Mouse (Mus musculus) left cerebral cortex, postnatal 10 days (tissue): Measurements from ENCODE around the gene A930002H24Rik. TPM values are rescaled to one million over a fixed set of nuclear protein-coding genes. Genes with fewer than 3 reads are reported as not detected.

Experiments used
- DNase-seq, 2 experiments: peaks; one replicate each; pipeline ENCODE4 v3.0.0; 2021 to 2022; ENCODE audit warnings: low spot score in 2 of 2, mixed read lengths in 1 of 2; ENCODE audit errors: extremely low spot score in 1 of 2
- intact Hi-C: fragments of 180-260 bp; cut with DNase I; formaldehyde crosslinking; loops from one replicate; pipeline ENCODE4 v1.15.1; 2025
- total RNA-seq, 2 experiments: library from RNA; stranded (reverse); gene quantifications; 2 replicates each; pipeline ENCODE4 v1.2.3; 2021

The A930002H24Rik gene
- total RNA-seq, 2 experiments from 2014 or later, result not detected

DNA sequence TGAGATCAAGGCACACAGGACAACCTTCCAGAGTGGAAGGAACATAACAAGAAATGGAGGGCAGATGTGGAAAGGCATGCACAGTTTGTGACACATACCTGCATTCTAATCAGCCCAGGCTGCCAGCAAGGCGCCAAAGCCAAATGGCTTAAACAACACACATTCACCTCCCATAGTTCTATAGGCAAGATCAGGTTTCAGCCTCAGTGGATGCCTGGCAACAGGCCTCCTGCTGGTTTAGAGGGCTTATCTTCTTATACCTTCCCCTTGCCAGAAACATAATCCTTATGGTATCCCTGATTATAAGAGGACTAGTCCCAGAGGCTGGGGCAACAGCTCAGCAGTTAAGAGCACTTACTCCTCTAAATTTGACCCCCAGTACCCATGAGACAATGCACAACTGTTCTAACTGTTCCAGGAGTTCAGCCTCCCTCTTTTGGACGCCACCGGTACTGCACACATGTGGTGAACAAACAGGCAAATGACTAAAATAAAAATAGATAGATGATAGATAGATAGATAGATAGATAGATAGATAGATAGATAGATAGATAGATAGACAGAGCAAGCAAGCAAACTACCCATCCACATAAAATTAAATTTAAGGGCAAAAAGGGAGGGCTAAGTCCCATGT lies 23.8 kb downstream of the A930002H24Rik start:
- intact Hi-C loops, result no loop called here
- no peak for DNase-seq

DNA sequence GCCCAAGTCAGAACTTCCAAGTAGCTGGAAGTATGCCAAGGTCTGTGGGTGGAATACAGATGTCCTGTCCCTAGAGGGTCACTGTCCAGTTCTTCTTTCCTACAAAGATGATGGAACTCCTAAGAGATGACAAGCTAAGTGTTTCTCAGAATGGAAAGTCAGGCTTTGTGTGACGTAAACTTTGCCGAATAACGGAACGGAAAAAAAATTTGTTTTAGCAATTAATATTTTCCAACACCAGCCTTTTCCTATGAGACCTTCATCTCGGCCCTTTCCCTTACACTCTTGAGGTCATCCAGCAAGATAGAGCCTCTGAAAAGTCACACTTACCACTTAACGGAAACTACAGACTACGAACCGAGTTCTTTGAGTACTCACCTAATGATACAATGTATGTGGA lies 25.4 kb downstream of the A930002H24Rik start:
- intact Hi-C loops, result no loop called here
- DNase-seq, result no peak

DNA sequence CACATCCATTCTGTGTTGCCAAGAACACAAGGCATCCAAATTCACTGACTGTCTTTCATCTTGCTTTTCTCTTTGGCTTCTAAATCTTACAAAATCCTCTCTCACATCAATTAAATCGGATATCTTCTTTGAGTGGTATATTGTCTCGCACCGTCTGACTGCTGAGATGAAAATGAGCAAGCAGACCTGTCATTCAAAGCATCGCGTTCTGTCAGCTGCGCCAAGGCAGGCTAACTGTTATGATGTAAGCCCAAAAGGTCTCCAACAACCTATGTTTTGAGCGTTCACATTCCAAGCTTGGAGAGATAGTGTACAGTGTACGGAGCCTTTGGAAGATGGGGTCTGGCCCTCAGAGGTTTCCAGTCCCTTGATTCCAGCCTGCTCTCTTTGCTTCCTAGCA lies 26.9 kb downstream of the A930002H24Rik start:
- intact Hi-C loops, result no loop called here

DNA sequence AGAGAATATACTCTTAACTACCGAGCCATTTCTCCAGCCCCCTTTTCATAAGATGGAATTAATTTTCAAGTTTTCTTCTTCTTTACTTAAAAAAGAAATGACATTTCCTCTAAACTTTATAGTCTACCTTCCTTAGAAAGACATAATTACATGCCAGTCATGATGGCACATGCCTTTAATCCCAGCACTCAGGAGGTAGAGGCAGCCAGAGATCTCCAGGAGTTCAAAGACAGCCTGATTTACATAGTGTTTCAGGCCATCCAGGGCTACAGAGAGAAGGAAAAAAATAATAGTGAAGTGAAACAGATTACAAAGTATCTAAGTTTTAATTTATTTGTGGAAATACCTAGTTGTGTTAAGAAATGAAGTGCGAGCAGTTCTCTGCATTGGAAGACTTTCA lies 27.4 kb downstream of the A930002H24Rik start:
- intact Hi-C loops, result no loop called here
- DNase-seq, result no peak

More for the DNA sequence above, 26.9 kb downstream of the A930002H24Rik start:
- no peak for DNase-seq

DNA sequence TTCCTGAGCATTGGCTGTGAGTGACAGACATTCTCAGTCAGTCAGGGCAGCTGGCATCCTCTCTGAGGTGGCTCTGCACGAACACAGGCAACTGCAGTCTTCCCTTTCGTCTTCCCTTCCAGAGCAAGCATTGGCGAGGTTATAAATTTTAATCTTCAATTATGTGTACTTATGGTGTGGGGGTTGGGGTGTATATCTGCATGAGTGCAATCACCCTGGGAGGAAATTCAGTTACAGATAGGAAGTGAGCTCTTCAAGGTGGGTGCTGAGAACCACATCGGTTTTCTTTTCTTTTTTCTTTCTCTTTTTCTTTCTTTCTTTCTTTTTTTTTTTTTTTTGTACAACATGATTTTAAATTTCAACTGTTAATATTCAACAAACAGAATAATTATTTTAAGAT lies 32.0 kb downstream of the A930002H24Rik start:
- intact Hi-C loops, result no loop called here
- no peak for DNase-seq

DNA sequence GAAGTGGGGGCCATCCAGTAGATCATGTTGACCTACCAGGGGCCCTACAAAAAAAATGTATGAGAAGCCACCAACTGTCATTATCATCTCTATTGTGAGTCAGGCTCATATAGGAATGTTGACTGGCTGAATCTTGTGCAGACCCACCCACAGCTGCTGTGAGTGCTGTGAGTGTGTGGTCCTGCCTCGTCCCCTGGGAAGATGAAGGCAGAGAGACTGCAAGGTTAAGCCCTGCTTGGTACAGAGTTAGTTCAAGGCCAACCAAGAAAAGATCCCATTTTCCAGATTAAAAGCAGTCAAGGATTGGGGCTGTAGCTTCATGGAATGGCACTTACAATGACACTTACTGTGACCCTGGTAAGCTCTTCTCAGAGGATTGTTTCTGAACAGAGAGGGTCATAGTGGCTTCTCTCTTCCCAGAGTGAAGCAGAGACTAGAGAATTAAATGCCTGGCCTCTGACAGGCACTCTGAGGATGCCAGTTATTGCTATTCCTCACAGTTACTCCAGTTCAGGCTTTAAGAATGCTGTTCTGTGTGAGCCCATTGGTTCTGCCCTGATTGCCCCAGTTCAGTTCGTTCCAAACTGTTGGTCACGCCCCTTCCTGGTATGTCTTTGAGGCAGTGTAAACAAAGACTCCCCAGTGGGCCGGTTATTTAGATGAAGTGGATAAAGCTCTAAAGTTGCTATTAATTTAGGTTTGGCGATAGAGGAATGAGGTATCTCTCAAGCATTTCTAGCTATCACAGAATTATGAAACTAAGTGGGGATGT lies 34.8 kb downstream of the A930002H24Rik start:
- no peak for DNase-seq
- intact Hi-C loops, result no loop called here

DNA sequence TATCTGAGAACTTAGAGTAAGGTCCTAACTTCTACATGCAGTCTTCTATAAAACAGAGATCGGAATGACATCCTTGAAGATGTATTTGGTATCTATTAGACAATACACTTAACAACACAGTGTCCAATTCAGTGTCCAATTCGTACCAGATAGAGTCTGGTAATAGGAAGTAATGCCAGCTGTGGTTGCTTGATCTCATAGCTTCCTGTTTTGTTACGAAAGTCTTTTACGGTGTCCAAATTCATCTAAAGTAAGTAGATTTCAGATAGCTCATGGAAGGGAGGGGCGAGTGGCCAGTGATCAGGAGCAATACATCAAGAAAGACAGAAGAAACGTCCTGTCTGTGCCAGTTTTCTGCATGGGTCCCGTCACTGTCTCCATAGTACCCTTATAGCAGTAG lies 36.8 kb downstream of the A930002H24Rik start:
- intact Hi-C loops, result no loop called here
- DNase-seq, result no peak

DNA sequence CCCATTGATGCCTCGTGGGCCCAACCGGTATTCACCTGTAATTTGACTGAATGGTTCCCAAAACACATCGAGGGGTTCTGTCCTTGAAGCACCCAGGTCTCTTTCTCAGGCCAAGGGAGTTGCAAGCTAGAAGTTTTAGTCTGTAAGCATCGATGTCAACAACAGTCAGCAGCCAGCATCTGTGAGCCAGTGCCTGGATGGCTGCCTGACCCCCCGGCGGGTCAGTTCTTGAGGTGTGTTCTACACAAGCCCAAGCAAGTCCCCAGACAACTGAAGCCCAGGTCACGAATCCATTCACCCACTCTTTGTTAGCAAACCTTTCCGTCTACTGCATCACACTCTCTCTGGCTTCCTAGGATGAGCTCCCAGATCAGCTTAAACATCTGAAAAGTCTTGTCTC lies 37.4 kb downstream of the A930002H24Rik start:
- intact Hi-C loops, result no loop called here
- no peak for DNase-seq

DNA sequence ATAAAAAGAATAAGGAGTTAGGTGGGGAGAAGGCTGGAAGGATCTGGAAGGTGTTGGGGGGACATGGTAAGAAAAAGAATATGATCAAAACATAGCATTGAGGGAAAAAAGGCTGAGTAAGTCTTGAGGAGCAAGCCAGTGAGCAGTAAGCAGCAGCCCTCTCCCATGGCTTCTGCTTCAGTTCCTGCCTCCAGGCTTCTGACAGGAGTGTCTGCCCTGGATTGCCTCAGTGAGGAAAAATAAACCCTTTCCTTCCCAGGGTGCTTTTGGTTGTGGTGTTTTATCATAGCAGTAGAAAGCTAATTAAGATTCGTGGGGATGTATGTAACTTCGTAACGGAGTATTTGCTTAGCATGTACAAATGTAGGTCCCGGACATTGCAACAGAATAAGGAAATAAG lies 39.5 kb downstream of the A930002H24Rik start:
- intact Hi-C loops, result no loop called here
- DNase-seq, result no peak

DNA sequence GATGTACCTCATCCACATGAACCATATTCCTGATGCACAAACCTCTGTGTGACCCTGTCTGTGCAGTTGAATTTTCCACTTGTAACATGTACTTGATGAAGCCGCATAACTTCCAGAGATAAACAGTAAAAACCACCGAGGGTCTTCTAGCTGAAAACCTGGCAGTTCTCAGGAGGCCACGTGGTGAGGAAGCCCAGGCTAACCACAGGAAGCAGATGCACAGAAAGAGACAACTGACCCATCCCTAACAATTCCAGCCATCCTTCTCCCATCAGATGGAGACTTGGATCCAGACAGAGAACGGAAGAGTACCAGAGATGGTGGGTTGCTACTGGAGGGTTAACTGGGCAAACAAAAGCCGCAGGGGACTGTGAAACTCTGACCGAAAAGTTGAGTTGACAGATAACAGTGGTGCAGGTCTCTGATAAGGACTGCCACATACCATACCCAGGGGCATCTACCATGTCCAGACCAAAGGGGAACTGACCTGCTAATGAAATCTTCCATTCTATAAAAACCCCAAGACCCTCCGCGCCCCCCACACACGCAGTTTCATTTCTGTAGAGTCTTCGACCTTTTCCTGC lies 45.1 kb downstream of the A930002H24Rik start:
- no peak for DNase-seq
- intact Hi-C loops, result no loop called here

DNA sequence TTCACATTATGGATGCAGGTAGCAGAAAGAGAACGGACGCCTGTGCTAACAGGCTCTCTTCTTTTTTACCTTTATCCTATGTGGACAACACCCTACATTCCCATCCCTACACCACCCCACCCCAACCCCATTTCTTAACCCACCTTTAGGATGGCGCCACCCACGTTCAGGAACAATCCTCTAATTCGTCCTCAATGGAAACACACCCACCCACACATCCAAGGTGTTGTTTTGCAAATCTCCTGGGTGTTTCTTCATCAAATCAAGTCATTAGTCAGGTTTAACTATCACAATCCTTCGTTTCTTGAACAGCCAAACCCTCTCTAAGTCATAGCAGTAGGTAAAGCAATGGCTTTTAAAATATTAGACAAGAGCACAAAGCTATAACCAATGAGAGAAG lies 50.0 kb downstream of the A930002H24Rik start:
- DNase-seq, result no peak
- intact Hi-C loops, result no loop called here

Other genes starting within 250 kb of the A930002H24Rik start
- gene Fer, start 729 bp downstream of the A930002H24Rik start, total RNA-seq, result 10 to 100 TPM; 32.4 to 33.9 TPM